Mouse (Mus musculus): ENCODE results near the gene Maco1.
"Not testable (repeated sequence)": the region's sequence is repeated elsewhere in the genome, so short reads cannot be mapped to it uniquely, and the experiment has no call there.

Maco1 gene

GRCm38 (mm10) chr4:134856501-134856900 lies 3.4 kb upstream of the Maco1 start:
- peak; percentile 22 to 26 for DNase-seq

- DNase-seq, result no peak
Observed at GRCm38 (mm10) chr4:134856056-134856455, 2.9 kb upstream of the Maco1 start.

DNA sequence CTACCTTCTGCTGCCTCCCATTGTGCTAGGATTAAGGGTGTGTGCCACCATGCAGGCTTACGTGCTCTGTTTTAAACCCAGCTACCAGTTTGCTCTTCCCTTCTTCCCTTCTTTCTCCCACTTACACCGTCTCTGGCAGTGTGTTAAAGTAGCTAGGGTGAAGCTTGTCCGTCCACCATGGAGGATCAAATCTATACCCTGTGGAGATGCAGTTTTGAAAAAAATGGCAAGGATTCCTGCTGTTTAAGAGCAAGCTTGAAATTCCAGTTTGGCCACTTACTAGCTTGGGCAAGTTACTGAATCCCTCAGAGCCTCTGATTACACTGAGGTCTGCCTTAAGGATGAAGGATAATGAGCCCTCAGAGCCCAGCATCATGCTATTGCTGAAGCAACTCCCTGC lies 2.2 kb upstream of the Maco1 start:
- no peak for DNase-seq

DNA sequence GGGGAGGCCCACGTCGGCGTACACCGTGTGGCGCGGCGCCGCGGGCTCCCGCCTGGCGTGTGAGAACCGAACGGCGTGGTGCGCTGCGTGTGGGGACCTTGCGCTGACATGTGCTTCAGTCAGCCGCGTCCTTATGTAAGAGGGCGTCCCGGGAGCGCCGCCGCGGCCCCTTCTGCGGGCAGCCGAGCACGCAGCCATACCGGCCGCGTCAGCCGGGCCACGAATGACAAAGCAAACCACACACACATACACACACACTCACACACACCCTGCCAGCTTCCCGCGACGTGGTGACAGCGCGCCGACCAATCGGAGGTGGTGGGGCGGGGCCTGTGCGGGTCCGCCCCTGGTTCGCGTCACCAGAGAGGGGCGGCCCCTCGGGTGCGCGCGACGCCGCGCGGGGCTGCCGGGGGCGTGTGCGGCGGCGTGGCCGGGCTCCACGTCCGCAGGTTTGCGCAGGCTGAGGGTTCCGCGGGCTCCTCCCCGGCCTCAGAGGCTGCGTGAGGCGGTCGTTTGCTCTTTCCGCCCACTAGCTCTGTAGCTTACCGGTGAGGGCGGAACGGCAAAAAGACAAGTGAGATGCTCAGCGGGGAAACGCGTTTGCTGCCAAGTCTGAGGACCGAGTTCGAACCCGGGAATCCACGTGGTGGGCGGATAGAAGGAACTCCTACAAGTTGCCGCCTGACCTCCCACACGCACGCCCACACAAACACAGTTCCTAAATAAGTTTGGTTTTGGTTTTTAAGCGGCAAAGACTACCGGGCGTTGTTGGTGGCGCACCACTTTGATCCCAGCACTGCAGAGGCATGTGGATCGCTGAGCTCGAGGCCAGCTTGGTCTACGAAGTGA lies 716 bp upstream of the Maco1 start:
- peak; percentile 92 to 97 for DNase-seq

DNA sequence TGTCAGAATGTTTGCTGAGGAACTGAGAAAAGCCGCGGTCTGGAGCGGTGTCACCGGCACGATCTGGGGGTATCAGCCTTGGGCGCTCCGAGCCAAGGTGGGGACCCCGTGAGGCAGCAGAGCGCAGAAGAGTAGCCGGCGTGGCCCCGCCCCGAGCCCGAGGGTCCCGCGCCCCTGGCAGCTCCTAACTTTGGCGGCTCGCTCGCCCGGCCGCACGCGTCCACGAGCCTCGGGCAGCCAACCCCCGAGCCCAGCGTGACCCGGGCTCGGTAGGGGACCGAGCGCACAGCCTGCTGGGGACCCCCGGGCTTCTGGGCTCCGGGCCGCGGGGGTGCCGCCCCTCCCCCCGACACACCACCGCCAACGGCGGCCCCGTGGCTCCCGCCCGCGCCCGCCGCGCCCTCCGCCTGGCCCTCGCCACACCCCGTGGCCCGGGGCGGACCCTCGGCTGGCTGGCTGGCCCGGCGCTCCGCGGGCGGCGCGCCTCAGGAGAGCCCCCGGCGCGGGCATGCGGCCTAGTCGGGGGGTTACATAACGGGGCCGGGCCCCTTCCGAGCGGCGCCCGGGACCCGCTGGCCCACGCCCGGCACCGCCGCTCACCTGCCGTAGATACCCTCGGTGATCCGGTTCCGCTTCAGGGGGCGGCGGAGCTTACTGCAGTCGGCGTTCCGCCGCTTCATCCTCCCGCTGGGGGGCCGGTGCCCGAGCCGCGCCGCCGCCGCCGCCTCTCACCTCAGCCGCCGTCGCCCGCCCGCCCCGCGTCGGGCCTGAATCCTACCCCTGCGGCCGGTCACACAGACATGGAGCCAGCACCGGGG lies 498 bp downstream of the Maco1 start:
- peak; percentile 31 to 70 for DNase-seq

DNA sequence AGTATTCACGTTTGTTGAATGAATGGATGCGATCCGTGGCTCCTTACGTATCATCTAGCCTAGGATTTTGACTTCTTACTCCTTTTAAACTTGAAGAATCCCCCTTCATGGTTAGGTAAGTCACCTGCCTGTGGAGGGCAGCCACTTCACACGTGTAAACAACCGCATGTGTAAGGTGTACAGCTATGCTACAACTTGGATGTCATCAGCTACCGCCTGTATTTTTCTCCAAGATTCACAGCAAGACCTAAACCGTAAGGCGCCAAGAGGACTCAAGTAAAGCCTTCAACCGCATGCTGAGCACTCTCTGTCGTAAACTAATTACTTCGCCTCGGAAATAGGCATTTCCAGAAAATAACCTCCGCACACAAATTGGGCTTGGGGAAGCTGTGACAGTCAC lies 1.3 kb downstream of the Maco1 start:
- DNase-seq, result no peak

DNA sequence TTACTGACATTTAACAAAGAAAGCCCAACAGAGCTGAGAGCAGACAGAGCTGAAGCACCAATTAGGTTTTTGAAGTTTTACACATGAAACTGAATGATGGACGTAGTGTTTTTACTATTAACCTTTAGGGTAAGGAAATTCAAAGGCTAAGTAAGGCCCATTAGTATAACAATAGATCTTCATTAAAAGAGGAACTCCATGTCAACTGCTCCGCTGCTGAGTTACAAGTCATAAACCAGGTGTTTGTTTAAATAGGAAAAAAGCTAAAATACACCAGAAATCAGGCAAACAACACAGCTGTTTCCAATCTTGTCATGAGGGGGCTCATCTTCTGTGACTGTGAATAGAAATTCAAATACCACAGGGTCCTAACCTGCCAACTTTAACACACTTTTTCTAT lies 1.9 kb downstream of the Maco1 start:
- no peak for DNase-seq

GRCm38 (mm10) chr4:134850551-134850950 lies 2.6 kb downstream of the Maco1 start:
- peak in 1 of 2 experiments; percentile 23 for DNase-seq

DNA sequence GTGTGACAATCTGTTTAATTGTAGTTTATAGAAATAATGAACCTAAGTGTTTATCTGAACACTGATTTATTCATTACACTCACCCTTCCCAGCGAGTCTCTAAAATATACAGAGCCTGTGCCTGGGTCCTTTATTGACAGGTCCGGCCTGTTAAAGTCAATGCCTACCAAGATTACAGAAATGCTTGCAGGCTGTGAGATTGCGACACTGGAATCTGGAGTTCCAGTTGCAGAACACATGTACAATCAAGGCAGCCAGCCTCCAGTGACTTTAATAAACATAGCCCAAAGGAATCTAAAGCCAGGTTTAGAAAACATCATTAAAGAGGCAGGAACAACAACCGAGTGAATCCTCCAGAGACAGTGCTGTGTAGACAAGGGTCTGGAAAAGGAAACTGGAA lies 5.6 kb downstream of the Maco1 start:
- DNase-seq, result no peak

DNA sequence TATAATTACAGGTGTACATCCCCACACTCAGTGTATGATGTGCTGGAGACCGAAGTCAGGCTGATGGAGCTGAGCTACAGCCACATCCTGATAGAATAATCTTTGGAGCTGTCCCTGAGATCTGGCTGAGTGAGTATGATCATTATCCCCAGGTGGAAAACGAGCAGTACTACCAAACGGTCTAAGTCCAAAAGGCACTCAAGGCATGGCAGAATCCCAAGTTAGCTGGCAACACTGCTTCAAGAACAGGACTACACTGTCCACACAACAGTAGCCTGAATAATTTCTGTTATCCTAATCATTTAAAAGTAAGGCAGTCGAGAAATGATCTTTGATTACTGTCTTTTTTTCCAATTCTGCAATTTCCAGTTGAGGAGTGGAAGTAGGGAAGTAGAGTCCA lies 9.6 kb downstream of the Maco1 start:
- peak; percentile 82 to 87 for DNase-seq

DNA sequence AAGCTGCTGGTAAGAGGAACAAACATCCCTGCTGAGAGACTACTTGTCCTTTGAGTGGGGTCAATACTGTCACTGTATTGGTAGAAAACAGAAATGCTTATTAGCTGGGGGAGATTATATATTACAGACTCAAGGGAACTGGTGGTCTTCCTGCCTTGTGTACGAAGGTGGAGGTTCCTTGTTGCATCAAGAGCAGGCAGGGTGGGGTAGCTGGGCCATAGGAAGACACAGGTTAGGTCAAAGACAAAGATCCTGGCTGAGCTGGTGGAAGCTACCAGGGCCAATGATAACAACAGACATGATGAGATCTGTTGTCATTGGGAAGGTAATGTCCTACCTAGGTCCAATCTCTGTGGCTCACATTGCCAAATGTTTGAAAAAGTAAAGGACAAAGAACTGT lies 12.9 kb downstream of the Maco1 start:
- no peak for DNase-seq

- DNase-seq, result not testable (repeated sequence)
Observed at GRCm38 (mm10) chr4:134838706-134839105, 14.4 kb downstream of the Maco1 start.

- no peak for DNase-seq
Observed at GRCm38 (mm10) chr4:134838221-134838620, 14.9 kb downstream of the Maco1 start.

GRCm38 (mm10) chr4:134835486-134835885 lies 17.7 kb downstream of the Maco1 start:
- DNase-seq, result no peak

GRCm38 (mm10) chr4:134831934-134832333 lies 21.2 kb downstream of the Maco1 start:
- DNase-seq, result no peak

DNA sequence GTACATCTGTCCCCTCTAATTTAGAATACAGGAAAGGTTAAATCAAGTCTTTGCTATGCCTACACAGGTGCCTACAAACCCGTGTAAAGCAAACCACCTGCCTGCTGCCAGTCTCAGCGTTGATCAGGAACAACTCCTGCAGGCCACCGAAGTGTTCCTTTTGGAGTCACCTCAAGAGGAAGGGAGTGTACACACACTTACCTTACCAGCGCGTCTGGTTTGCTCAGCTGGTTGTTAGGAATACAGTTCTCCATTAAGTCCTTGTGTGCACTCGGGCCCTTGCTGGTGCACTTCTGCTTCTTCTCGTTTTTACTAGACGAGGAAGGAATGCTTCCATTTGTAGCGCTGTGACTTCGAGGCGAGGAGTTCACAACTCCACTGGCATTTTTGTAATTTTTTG lies 25.3 kb downstream of the Maco1 start:
- no peak for DNase-seq

GRCm38 (mm10) chr4:134826348-134826747 lies 26.8 kb downstream of the Maco1 start:
- DNase-seq, result no peak

DNA sequence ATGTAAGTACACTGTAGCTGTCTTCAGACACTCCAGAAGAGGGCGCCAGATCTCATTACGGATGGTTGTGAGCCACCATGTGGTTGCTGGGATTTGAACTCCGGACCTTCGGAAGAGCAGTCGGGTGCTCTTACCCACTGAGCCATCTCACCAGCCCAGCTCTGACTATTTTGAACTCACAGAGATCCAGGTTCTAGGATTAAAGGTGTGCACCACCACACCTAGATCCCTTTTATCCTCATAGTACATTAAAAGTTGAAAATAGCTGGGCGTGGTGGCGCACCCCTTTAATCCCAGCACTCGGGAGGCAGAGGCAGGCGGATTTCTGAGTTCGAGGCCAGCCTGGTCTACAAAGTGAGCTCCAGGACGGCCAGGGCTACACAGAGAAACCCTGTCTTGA lies 27.3 kb downstream of the Maco1 start:
- not testable (repeated sequence) for DNase-seq

- DNase-seq, result no peak
Observed at GRCm38 (mm10) chr4:134823560-134823959, 29.6 kb downstream of the Maco1 start.

GRCm38 (mm10) chr4:134821061-134821460 lies 32.1 kb downstream of the Maco1 start:
- DNase-seq, result no peak

DNA sequence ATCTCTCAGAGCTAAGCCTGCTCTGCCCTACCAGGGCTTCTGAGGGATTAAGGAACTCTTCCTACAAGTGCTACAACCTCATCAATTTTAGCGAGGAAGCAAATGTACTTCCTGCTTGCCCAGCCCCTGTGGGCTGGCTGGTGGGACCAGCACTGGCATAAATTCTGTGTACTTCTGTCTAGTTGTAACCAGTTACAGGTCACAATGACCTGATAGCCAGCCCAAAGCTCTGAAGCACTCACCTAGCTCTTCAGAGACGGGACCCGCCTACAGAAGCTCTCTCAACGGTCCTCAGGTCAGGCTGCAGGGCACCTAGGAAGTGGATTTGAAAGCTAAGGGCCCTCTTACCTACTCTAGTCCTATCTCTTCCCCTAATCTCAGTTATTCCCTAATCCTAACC lies 35.4 kb downstream of the Maco1 start:
- no peak for DNase-seq

- peak; percentile 51 to 53 for DNase-seq
Observed at GRCm38 (mm10) chr4:134814229-134814571, 38.9 kb downstream of the Maco1 start.

DNA sequence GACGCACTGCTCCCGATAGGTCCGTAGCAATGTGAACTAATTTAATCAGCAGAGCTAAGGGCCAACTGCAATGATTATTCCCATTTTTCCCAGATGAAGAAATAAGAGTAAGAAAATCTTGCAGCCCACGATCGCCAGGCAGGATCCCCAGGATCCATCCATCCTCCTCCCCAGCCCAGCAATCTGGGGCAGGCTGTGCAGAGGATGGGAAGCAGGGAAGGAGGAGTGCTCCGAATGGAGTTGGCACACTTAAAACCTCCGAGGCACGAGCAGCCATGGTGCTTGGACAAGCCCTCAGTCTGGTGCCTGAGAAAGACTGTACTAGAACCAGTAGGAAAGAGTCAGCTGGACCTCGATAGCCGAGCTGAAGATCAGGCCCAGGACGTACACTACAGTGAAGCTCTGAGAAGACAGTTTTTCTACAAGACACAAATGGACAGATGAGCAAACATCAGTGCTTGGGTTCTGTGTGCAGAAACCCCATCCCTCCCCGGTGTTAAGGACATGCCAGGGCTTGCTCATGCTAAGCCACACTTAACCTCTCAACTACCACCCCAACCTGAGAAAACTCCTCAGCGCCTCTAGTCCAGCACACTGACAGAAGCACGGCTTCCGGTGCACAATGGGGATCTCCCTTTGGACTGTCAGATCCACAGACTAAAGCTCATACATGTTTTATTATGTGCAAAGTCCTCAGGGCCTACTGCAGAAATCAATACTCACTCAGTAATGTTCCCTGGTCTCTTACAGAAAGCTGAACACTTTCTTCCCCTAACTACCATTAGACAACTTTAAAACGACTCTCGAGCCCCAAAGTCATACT lies 39.5 kb downstream of the Maco1 start:
- no peak for DNase-seq
